Mouse (Mus musculus) ES-Bruce4 (cell line): ENCODE results near the gene Pitx2. TPM values are rescaled to one million over a fixed set of nuclear protein-coding genes. Genes with fewer than 3 reads are reported as not detected.

Source experiments
- H3K27ac ChIP-seq: 2 replicates; pipeline ENCODE4 v1.5.1; 2012; ENCODE audit warnings: low read length, inconsistent platforms; ENCODE audit not compliant: insufficient read depth
- H3K27me3 ChIP-seq: 2 replicates; pipeline ENCODE4 v1.6.1; 2012; ENCODE audit warnings: mild to moderate bottlenecking, low read length, inconsistent platforms; ENCODE audit not compliant: control insufficient read depth, poor library complexity, insufficient read depth, severe bottlenecking
- H3K36me3 ChIP-seq: 2 replicates; pipeline ENCODE4 v1.6.1; 2012; ENCODE audit warnings: inconsistent platforms, mild to moderate bottlenecking, low read length, moderate library complexity; ENCODE audit not compliant: control insufficient read depth, poor library complexity, insufficient read depth, severe bottlenecking
- H3K4me1 ChIP-seq: one replicate; pipeline ENCODE4 v1.8.1; 2011; ENCODE audit warnings: low read length; ENCODE audit not compliant: control insufficient read depth, insufficient read depth
- H3K4me3 ChIP-seq: 2 replicates; pipeline ENCODE4 v1.5.1; 2011; ENCODE audit warnings: low read depth, mild to moderate bottlenecking, low read length
- H3K9ac ChIP-seq: 2 replicates; pipeline ENCODE4 v1.6.1; 2012; ENCODE audit warnings: low read depth, mild to moderate bottlenecking, inconsistent platforms; ENCODE audit not compliant: poor library complexity, severe bottlenecking
- H3K9me3 ChIP-seq: replicated peaks from 2 replicates; pipeline ENCODE4 v1.6.1; 2012; ENCODE audit warnings: mild to moderate bottlenecking, low read length, inconsistent platforms; ENCODE audit not compliant: control insufficient read depth, poor library complexity, insufficient read depth, severe bottlenecking
- CTCF ChIP-seq: IDR thresholded peaks from one replicate; pipeline ENCODE4 v1.8.1; 2011; ENCODE audit warnings: low read depth, low read length
- EP300 ChIP-seq: IDR thresholded peaks from 2 replicates; pipeline ENCODE4 v1.6.1; 2011; ENCODE audit warnings: low read depth, low read length; ENCODE audit not compliant: insufficient read depth
- POLR2A ChIP-seq: IDR thresholded peaks from one replicate; pipeline ENCODE4 v1.8.1; 2011; ENCODE audit warnings: low read length; ENCODE audit not compliant: insufficient read depth
- polyA plus RNA-seq: library from polyadenylated mRNA; stranded (reverse); fragments of >200 nt; gene quantifications from 2 replicates; pipeline ENCODE4 v1.2.4, GENCODE M21; 2011; ENCODE audit warnings: low read depth; ENCODE audit not compliant: missing spikeins, insufficient read depth, insufficient read length

The Pitx2 gene
- polyA plus RNA-seq, 1 experiment, result 21.4 TPM

GRCm38 (mm10) chr3:129204441-129205313 lies 5.0 kb downstream of the Pitx2 start:
- peak overlapping the region; percentile 9; the same call in 1 of the 2 replicates for H3K9ac ChIP-seq
- peak overlapping the region; percentile 61 for H3K4me3 ChIP-seq
- TF ChIP-seq CTCF, result peak; percentile 96
- TF ChIP-seq POLR2A, result no peak
- 0 out of 2 replicates have a peak, but pooled peaks have one; percentile 27 for TF ChIP-seq EP300
- H3K9me3 ChIP-seq, result no peaks in the 10 kb centered on the region
- H3K36me3 ChIP-seq, result no peaks in the 10 kb centered on the region
- no peaks in the 10 kb centered on the region for H3K4me1 ChIP-seq
- H3K27ac ChIP-seq, result no peak overlapping the region
- H3K27me3 ChIP-seq, result peaks cover 47% of the 10 kb centered on the region

GRCm38 (mm10) chr3:129205481-129206175 lies 6.0 kb downstream of the Pitx2 start:
- TF ChIP-seq CTCF, result no peak
- TF ChIP-seq EP300, result no peak
- TF ChIP-seq POLR2A, result no peak
- Histone ChIP-seq H3K36me3 (no peaks in the 10 kb centered on the region), H3K27me3 (peaks cover 39% of the 10 kb centered on the region), H3K27ac (no peak overlapping the region), H3K9ac (no peak overlapping the region), H3K4me3 (no peak overlapping the region), H3K4me1 (no peaks in the 10 kb centered on the region), H3K9me3 (no peaks in the 10 kb centered on the region)

- H3K27ac ChIP-seq, result no peak overlapping the region
- no peaks in the 10 kb centered on the region for H3K9me3 ChIP-seq
- H3K36me3 ChIP-seq, result no peaks in the 10 kb centered on the region
- H3K27me3 ChIP-seq, result peaks cover 39% of the 10 kb centered on the region
- TF ChIP-seq POLR2A (no peak), CTCF (no peak), EP300 (no peak)
- no peaks in the 10 kb centered on the region for H3K4me1 ChIP-seq
- no peak overlapping the region for H3K4me3 ChIP-seq
- H3K9ac ChIP-seq, result no peak overlapping the region
Measured at GRCm38 (mm10) chr3:129206776-129207175, 7.1 kb downstream of the Pitx2 start.

GRCm38 (mm10) chr3:129207231-129208030 lies 7.8 kb downstream of the Pitx2 start:
- TF ChIP-seq EP300 (no peak), CTCF (no peak), POLR2A (no peak)
- no peaks in the 10 kb centered on the region for H3K9me3 ChIP-seq
- H3K27me3 ChIP-seq, result peaks cover 37% of the 10 kb centered on the region
- H3K9ac ChIP-seq, result no peak overlapping the region
- no peaks in the 10 kb centered on the region for H3K4me1 ChIP-seq
- H3K27ac ChIP-seq, result no peak overlapping the region
- H3K4me3 ChIP-seq, result 0 out of 2 replicates have a peak overlapping the region, but pooled peaks have one; percentile 11
- H3K36me3 ChIP-seq, result no peaks in the 10 kb centered on the region

- no peak for TF ChIP-seq EP300
- H3K9ac ChIP-seq, result no peak overlapping the region
- H3K27ac ChIP-seq, result no peak overlapping the region
- no peaks in the 10 kb centered on the region for H3K9me3 ChIP-seq
- H3K36me3 ChIP-seq, result no peaks in the 10 kb centered on the region
- H3K4me1 ChIP-seq, result no peaks in the 10 kb centered on the region
- H3K27me3 ChIP-seq, result peaks cover 33% of the 10 kb centered on the region
- H3K4me3 ChIP-seq, result no peak overlapping the region
Measured at GRCm38 (mm10) chr3:129208031-129208380, 8.3 kb downstream of the Pitx2 start.

GRCm38 (mm10) chr3:129208421-129208820 lies 8.7 kb downstream of the Pitx2 start:
- Histone ChIP-seq H3K9ac (no peak overlapping the region), H3K36me3 (no peaks in the 10 kb centered on the region), H3K4me1 (no peaks in the 10 kb centered on the region), H3K9me3 (no peaks in the 10 kb centered on the region), H3K27me3 (peaks cover 32% of the 10 kb centered on the region), H3K27ac (no peak overlapping the region), H3K4me3 (no peak overlapping the region)
- TF ChIP-seq POLR2A (no peak), CTCF (no peak), EP300 (no peak)
